Mouse (Mus musculus) embryonic facial prominence, embryonic 13.5 days (tissue): ENCODE data around the gene Zfp872. TPM values are rescaled to one million over a fixed set of nuclear protein-coding genes. Genes with fewer than 3 reads are reported as not detected.

Experiments used
- ATAC-seq: fragments of 200-750 bp; cut with Nextera tagmentation; 2 replicates; pipeline ENCODE4 v1.8.0; 2017; ENCODE audit warnings: low read depth; ENCODE audit not compliant: insufficient number of reproducible peaks, insufficient read depth, low FRiP score, low TSS enrichment
- H3K27ac ChIP-seq: fragments of 300-500 bp; sonication (generic); 2 replicates; pipeline ENCODE4 v1.5.1; 2015; ENCODE audit warnings: moderate library complexity, mild to moderate bottlenecking, inconsistent platforms
- H3K27me3 ChIP-seq: fragments of 300-500 bp; sonication (generic); 2 replicates; pipeline ENCODE4 v1.6.1; 2015; ENCODE audit warnings: mild to moderate bottlenecking, inconsistent platforms
- H3K36me3 ChIP-seq: fragments of 300-500 bp; sonication (generic); 2 replicates; pipeline ENCODE4 v1.6.1; 2015; ENCODE audit warnings: mild to moderate bottlenecking, inconsistent platforms
- H3K4me1 ChIP-seq: fragments of 300-500 bp; sonication (generic); 2 replicates; pipeline ENCODE4 v1.6.1; 2015; ENCODE audit warnings: inconsistent platforms
- H3K4me2 ChIP-seq: fragments of 300-500 bp; sonication (generic); 2 replicates; pipeline ENCODE4 v1.6.1; 2015; ENCODE audit warnings: moderate library complexity, mild to moderate bottlenecking, inconsistent platforms
- H3K4me3 ChIP-seq: fragments of 300-500 bp; sonication (generic); 2 replicates; pipeline ENCODE4 v1.5.1; 2015; ENCODE audit warnings: mild to moderate bottlenecking, inconsistent platforms
- H3K9ac ChIP-seq: fragments of 300-500 bp; sonication (generic); 2 replicates; pipeline ENCODE4 v1.6.1; 2015; ENCODE audit warnings: mild to moderate bottlenecking, inconsistent platforms
- H3K9me3 ChIP-seq: fragments of 300-500 bp; sonication (generic); 2 replicates; pipeline ENCODE4 v1.6.1; 2016; ENCODE audit warnings: inconsistent platforms
- WGBS: fragments of 180-500 bp; shearing (Covaris S2); methylation state at CpG from one replicate; pipeline ENCODE4 v1.1.7; 2015; ENCODE audit warnings: mixed read lengths; 5-methylcytosine and 5-hydroxymethylcytosine counted together
- polyA plus RNA-seq: library from polyadenylated mRNA; unstranded; fragments of >200 nt; fragmentation: Nextera tagmentation; extraction: Ambion mirVana; gene quantifications from 2 replicates; pipeline ENCODE4 v1.2.1, GENCODE M21; 2015

Gene Zfp872
- polyA plus RNA-seq, 1 experiment from 2014 or later, result 0.15 TPM

DNA sequence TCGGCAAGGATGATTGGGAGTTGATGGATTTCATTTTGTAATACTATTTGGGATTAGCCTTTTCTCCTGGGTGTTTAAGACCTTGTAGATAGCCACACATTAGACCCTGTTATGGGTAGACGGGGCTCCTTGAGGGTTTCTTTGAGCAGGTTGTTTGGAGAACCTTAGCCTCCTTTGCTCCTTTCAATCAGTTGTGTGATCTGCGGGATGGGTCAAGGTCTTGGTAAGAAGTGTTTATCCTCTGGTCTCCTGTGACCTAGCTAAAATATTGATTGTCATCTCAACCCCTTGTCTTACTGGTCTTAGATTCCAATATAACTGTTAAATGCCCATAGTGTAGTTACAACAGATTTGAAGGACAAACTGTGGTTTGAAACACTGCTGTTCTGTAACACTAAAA, 42.2 kb downstream of the Zfp872 start:
- H3K27ac ChIP-seq, result no peak overlapping the region
- no peaks in the 10 kb centered on the region for H3K27me3 ChIP-seq
- no peak overlapping the region for H3K9ac ChIP-seq
- no peak for ATAC-seq
- H3K4me3 ChIP-seq, result no peak overlapping the region
- 92% methylated on average over 3 of the region's 3 CpGs for WGBS
- no peak overlapping the region for H3K4me2 ChIP-seq
- H3K36me3 ChIP-seq, result peaks cover 7% of the 10 kb centered on the region
- no peaks in the 10 kb centered on the region for H3K4me1 ChIP-seq
- no peaks in the 10 kb centered on the region for H3K9me3 ChIP-seq

DNA sequence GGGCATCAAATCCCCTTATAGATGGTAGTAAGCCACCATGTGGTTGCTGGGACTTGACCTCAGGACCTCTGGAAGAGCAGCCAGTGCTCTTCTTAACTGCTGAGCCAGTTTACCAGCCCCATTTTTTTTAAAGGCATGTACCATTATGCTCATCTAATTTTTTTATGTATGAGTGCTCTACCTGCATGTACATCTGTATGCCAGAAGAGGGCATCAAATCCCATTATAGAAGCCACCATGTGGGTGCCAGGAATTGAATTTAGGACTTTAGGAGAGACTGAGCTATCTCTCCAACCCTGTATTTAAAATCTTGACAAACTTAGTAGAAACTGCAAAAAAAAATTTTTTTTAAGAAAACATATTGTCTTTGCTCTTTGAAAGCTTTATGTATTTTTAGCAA, 42.7 kb downstream of the Zfp872 start:
- Histone ChIP-seq H3K4me2 (no peak overlapping the region), H3K4me1 (no peaks in the 10 kb centered on the region), H3K9me3 (no peaks in the 10 kb centered on the region), H3K27me3 (no peaks in the 10 kb centered on the region), H3K27ac (no peak overlapping the region), H3K36me3 (peaks cover 12% of the 10 kb centered on the region), H3K9ac (no peak overlapping the region), H3K4me3 (no peak overlapping the region)
- no peak for ATAC-seq

DNA sequence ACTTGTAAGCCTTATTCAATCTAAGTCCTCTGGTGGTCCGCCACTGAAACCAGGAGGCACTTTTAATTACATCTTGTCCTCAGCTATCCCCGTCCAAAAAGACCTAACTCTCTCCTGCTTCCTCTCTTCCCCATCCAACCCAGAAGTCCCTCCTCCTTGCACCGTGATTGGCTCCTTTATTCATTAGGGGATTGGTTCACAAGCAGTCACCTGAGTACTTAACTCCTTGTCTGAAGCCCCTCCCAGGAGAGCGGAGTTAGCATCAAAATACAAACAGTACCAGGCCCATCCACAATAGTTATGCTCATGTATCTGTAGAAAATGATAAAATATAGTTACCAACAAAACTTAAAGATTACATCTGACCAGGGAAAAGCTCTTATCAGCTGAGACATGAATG, 52.1 kb downstream of the Zfp872 start:
- no peak overlapping the region for H3K4me2 ChIP-seq
- H3K4me1 ChIP-seq, result no peaks in the 10 kb centered on the region
- H3K27ac ChIP-seq, result no peak overlapping the region
- H3K4me3 ChIP-seq, result no peak overlapping the region
- no peak for ATAC-seq
- no peaks in the 10 kb centered on the region for H3K27me3 ChIP-seq
- H3K9ac ChIP-seq, result no peak overlapping the region
- peaks cover 94% of the 10 kb centered on the region for H3K36me3 ChIP-seq
- 93% methylated on average over 4 of the region's 4 CpGs for WGBS
- H3K9me3 ChIP-seq, result peaks cover 22% of the 10 kb centered on the region

DNA sequence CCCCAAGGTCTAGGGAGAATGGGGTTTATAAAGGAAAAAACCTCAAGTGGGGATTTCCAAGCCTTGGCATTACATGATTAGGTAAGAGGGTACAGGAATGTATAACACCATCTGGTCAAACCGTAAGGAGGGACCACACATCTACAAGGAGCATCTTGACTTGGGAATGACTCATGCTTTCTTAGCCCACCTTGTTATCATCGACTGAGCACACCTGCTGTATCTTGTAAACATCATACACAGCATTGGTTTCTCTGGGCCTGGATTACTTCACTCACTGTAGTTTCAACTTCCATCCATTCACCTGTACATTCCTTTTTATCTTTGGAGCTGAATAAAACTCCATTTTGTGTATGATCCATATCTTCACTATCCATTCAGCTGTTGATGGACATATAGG, 56.4 kb downstream of the Zfp872 start:
- no peak for ATAC-seq
- H3K27me3 ChIP-seq, result no peaks in the 10 kb centered on the region
- peaks cover 48% of the 10 kb centered on the region for H3K9me3 ChIP-seq
- H3K36me3 ChIP-seq, result peaks cover 94% of the 10 kb centered on the region
- H3K4me1 ChIP-seq, result no peaks in the 10 kb centered on the region
- H3K4me3 ChIP-seq, result no peak overlapping the region
- WGBS, result 88% methylated on average over 2 of the region's 2 CpGs
- H3K27ac ChIP-seq, result no peak overlapping the region
- no peak overlapping the region for H3K9ac ChIP-seq
- no peak overlapping the region for H3K4me2 ChIP-seq

Other genes starting within 250 kb of the Zfp872 start
- gene Swsap1, start 232.3 kb upstream of the Zfp872 start, polyA plus RNA-seq, result 5.2 and 7.3 TPM in 2 replicates
- 8.5 and 9.3 TPM in 2 replicates for gene Epor, start 224.6 kb upstream of the Zfp872 start, polyA plus RNA-seq
- 0.59 and 0.94 TPM in 2 replicates for gene Rgl3, start 198.6 kb upstream of the Zfp872 start, polyA plus RNA-seq
- gene Ccdc151, start 185.5 kb upstream of the Zfp872 start, polyA plus RNA-seq, result 1.2 and 1.8 TPM in 2 replicates
- gene Prkcsh, start 185.3 kb upstream of the Zfp872 start, polyA plus RNA-seq, result 120 and 125 TPM in 2 replicates
- gene Elavl3, start 136.1 kb upstream of the Zfp872 start, polyA plus RNA-seq, result 2.5 and 3.0 TPM in 2 replicates
- not detected in 2 replicates for gene Gm49318, start 116.8 kb upstream of the Zfp872 start, polyA plus RNA-seq
- 13.0 and 13.6 TPM in 2 replicates for gene Zfp653, start 116.7 kb upstream of the Zfp872 start, polyA plus RNA-seq
- 35.5 and 40.9 TPM in 2 replicates for gene Ecsit, start 102.7 kb upstream of the Zfp872 start, polyA plus RNA-seq
- gene Cnn1, start 88.9 kb upstream of the Zfp872 start, polyA plus RNA-seq, result 0.76 and 3.6 TPM in 2 replicates
- 175 and 194 TPM in 2 replicates for gene Elof1, start 70.9 kb upstream of the Zfp872 start, polyA plus RNA-seq
- gene Acp5, start 52.4 kb upstream of the Zfp872 start, polyA plus RNA-seq, result 9.2 and 10.7 TPM in 2 replicates
- 71.9 and 75.9 TPM in 2 replicates for gene Pigyl, start 31.2 kb upstream of the Zfp872 start, polyA plus RNA-seq
- gene Zfp809, start 37.6 kb downstream of the Zfp872 start, polyA plus RNA-seq, result 19.5 and 19.7 TPM in 2 replicates
- gene Zfp599, start 71.8 kb downstream of the Zfp872 start, polyA plus RNA-seq, result 7.6 and 8.4 TPM in 2 replicates
- gene Zfp810, start 119.6 kb downstream of the Zfp872 start, polyA plus RNA-seq, result 30.1 and 31.3 TPM in 2 replicates
- gene Anln, start 201.1 kb downstream of the Zfp872 start, polyA plus RNA-seq, result 41.9 and 42.5 TPM in 2 replicates
- 3.1 and 4.4 TPM in 2 replicates for gene 9530077C05Rik, start 223.4 kb downstream of the Zfp872 start, polyA plus RNA-seq